ENCODE assay signal across 7 mouse cellular contexts in the genomic region with DNA sequence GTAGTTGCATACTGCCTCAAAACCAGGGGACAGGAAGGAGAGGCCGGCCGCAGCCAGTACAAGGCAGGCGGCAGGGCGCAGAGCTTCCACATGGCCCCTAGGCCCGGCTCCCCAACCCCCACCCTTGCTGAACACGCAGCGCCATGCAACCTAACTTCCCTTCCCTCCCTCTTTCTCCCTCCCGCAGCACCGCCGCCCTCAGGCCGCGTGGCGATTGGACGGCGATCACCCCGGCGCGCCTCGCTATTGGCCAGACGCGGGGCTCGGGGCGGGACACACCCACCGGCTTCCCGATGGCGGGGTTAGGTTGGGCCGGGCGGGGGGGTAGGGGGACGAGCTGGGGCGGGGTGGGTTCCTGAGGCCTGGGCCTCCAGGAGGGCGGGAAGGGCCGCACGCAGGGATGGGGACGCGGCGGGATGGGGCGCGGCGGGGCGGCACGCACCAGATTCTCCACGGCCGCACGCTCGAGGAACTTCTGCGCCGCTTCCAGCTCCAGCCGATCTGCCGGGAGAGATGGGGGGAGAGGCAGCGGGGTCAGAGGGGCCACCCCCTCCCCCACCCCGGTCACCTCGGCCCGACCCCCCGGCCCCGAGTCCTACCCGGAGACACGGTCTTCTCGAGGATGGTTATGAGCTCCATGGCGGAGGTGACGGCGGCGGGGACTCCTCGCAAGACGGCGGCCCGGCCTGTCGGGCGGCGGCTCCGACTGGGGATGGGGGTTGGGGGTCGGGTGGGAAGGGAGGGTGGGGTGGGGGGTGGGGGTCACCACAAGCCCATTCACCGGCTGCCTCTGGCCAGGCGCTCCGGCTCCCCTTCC. TPM values are rescaled to one million over a fixed set of nuclear protein-coding genes. Genes with fewer than 3 reads are reported as not detected.
DNase-seq lines count a peak whose midpoint lies in the region; ATAC-seq lines count a peak whose summit lies in the region.

No protein-coding gene starts in this region.

- peak overlapping the region; percentile 95 for H3K9ac ChIP-seq in intestine, embryonic 16.5 days (ENCODE audit: low read depth, low read length)
- H3K9ac ChIP-seq in midbrain, embryonic 11.5 days (ENCODE audit: low read length), result peak overlapping the region; percentile 96

- H3K4me2 ChIP-seq in intestine, embryonic 16.5 days (ENCODE audit: low read depth, low read length), result peak overlapping the region; percentile 62
- H3K4me2 ChIP-seq in midbrain, embryonic 11.5 days, result peak overlapping the region; percentile 88

- no peaks in the 10 kb centered on the region for H3K27me3 ChIP-seq in intestine, embryonic 16.5 days (replicated peaks; ENCODE audit: control insufficient read depth, insufficient read depth, low read length)
- no peaks in the 10 kb centered on the region for H3K27me3 ChIP-seq in midbrain, embryonic 11.5 days (ENCODE audit: control insufficient read depth, insufficient read depth, low read length)

- H3K4me3 ChIP-seq in intestine, embryonic 16.5 days (ENCODE audit: low read length), result peak overlapping the region; percentile 79
- peak overlapping the region; percentile 95 for H3K4me3 ChIP-seq in midbrain, embryonic 11.5 days (ENCODE audit: low read depth, low read length)

- DNase-seq in adrenal gland, adult 2 months, result peak; percentile 99
- DNase-seq in embryo, embryonic 11.5 days (ENCODE audit: low read depth, low spot score), result peak; percentile 93
- peak; percentile 95 to 98 for DNase-seq in gastrocnemius, postnatal 4 days (ENCODE audit: low spot score in 2 of 2)
- peak; percentile 98 for DNase-seq in left cerebral cortex, postnatal 36 days (ENCODE audit: low spot score in 2 of 2)
- DNase-seq in midbrain, embryonic 11.5 days (ENCODE audit: low spot score, missing footprints), result peak; percentile 98
- DNase-seq in skeletal muscle tissue, adult 2 months (ENCODE audit: low read depth, low spot score), result peak; percentile 95

- H3K36me3 ChIP-seq in intestine, embryonic 16.5 days (ENCODE audit: control insufficient read depth, insufficient read depth, low read length), result peaks cover 6% of the 10 kb centered on the region
- H3K36me3 ChIP-seq in midbrain, embryonic 11.5 days (ENCODE audit: control insufficient read depth, insufficient read depth, low read length), result peaks cover 17% of the 10 kb centered on the region

- peak overlapping the region; percentile 98 for H3K27ac ChIP-seq in intestine, embryonic 16.5 days (ENCODE audit: low read length)
- H3K27ac ChIP-seq in midbrain, embryonic 11.5 days (ENCODE audit: low read depth, low read length), result peak overlapping the region; percentile 96

- WGBS in intestine, embryonic 16.5 days, result under 1% methylated on average over 69 of the region's 74 CpGs
- WGBS in midbrain, embryonic 11.5 days, result under 1% methylated on average over 55 of the region's 74 CpGs

- intact Hi-C loops in left cerebral cortex, postnatal 36 days (cut with DNase I), result loop anchor here (5.0 kb wide), 1 partner anchor 130 kb away; a partner anchor contains a TSS

- peaks cover 26% of the 10 kb centered on the region for H3K4me1 ChIP-seq in intestine, embryonic 16.5 days (ENCODE audit: control insufficient read depth, insufficient read depth, low read length)
- peaks cover 28% of the 10 kb centered on the region for H3K4me1 ChIP-seq in midbrain, embryonic 11.5 days (ENCODE audit: control insufficient read depth, insufficient read depth, low read length)

- peak; percentile 70 for ATAC-seq in intestine, embryonic 16.5 days
- ATAC-seq in midbrain, embryonic 11.5 days (ENCODE audit: low FRiP score), result peak; percentile 73

- no peaks in the 10 kb centered on the region for H3K9me3 ChIP-seq in intestine, embryonic 16.5 days (ENCODE audit: control insufficient read depth, low read length)
- no peaks in the 10 kb centered on the region for H3K9me3 ChIP-seq in midbrain, embryonic 11.5 days (ENCODE audit: control insufficient read depth, low read length)

RNA-seq across cellular contexts. Expression of a gene that starts 0.5 kb away (rescaled TPM):
- total RNA-seq in adrenal gland, adult 2 months (2021), result 100 to 1,000 TPM in 1 of 2 experiments, 10 to 100 TPM in 1; 98.1 to 113 TPM
- polyA plus RNA-seq in adrenal gland, adult 2 months (2012; rRNA removed), result 8.8 and 11.4 TPM in 2 replicates
- 100 to 1,000 TPM; 117 to 121 TPM for total RNA-seq in gastrocnemius, postnatal 4 days (2021)
- polyA plus RNA-seq in intestine, embryonic 16.5 days (2015; fragmentation: Nextera tagmentation; extraction: Ambion mirVana), result 31.9 and 36.3 TPM in 2 replicates
- total RNA-seq in left cerebral cortex, postnatal 36 days (2021), result 100 to 1,000 TPM; 114 to 119 TPM
- polyA plus RNA-seq in midbrain, embryonic 11.5 days (2014; fragmentation: Nextera tagmentation; extraction: Ambion mirVana), result 111 and 116 TPM in 2 replicates

RNA-seq across cellular contexts. Expression of a gene that starts 35.9 kb away (rescaled TPM):
- 10 to 100 TPM in 1 of 2 experiments, 1 to 10 TPM in 1; 9.7 to 13.1 TPM for total RNA-seq in adrenal gland, adult 2 months (2021)
- polyA plus RNA-seq in adrenal gland, adult 2 months (2012; rRNA removed), result 33.8 and 53.8 TPM in 2 replicates
- 10 to 100 TPM; 12.4 to 12.9 TPM for total RNA-seq in gastrocnemius, postnatal 4 days (2021)
- 2.0 TPM in 2 replicates for polyA plus RNA-seq in intestine, embryonic 16.5 days (2015; fragmentation: Nextera tagmentation; extraction: Ambion mirVana)
- 10 to 100 TPM; 42.9 to 53.7 TPM for total RNA-seq in left cerebral cortex, postnatal 36 days (2021)
- 2.8 and 3.6 TPM in 2 replicates for polyA plus RNA-seq in midbrain, embryonic 11.5 days (2014; fragmentation: Nextera tagmentation; extraction: Ambion mirVana)

Comparison
In these comparisons a context has a peak if more than half of its experiments do, and no peak if none do; other contexts are left out.
1. Peak in every context shown above with its lines: DNase-seq, ATAC-seq, H3K4me3 ChIP-seq and H3K27ac ChIP-seq.